Mouse (Mus musculus): ENCODE results near the gene Olfr190. TPM values are rescaled to one million over a fixed set of nuclear protein-coding genes. Genes with fewer than 3 reads are reported as not detected.
"Not testable (repeated sequence)": the region's sequence is repeated elsewhere in the genome, so short reads cannot be mapped to it uniquely, and the experiment has no call there.

Olfr190 gene
- not detected in 2 replicates for total RNA-seq (2017)

GRCm38 (mm10) chr16:59077905-59078304 lies at the start of gene Olfr190:
Gene Olfr190 (minus strand): TSS chr16:59078005.
- ATAC-seq (replicated peaks; ENCODE audit: low read depth, poor library complexity, severe bottlenecking) = no peak

GRCm38 (mm10) chr16:59120969-59121368 lies 43.2 kb upstream of the Olfr190 start, which contains the start of gene Olfr194:
Gene Olfr194 (minus strand): TSS chr16:59121069.
- ATAC-seq (replicated peaks; ENCODE audit: low read depth, poor library complexity, severe bottlenecking) = no peak

GRCm38 (mm10) chr16:59111781-59112180 lies 34.0 kb upstream of the Olfr190 start, which contains the start of gene Olfr193:
Gene Olfr193 (minus strand): TSS chr16:59111881.
- ATAC-seq (replicated peaks; ENCODE audit: low read depth, poor library complexity, severe bottlenecking) = no peak

GRCm38 (mm10) chr16:59108522-59108921 lies 30.7 kb upstream of the Olfr190 start:
- not testable (repeated sequence) for ATAC-seq (replicated peaks; ENCODE audit: low read depth, poor library complexity, severe bottlenecking)

- no peak for ATAC-seq (replicated peaks; ENCODE audit: low read depth, poor library complexity, severe bottlenecking)
These were observed 27.5 kb upstream of the Olfr190 start for GRCm38 (mm10) chr16:59105312-59105711.

GRCm38 (mm10) chr16:59089722-59090121 lies 11.9 kb upstream of the Olfr190 start, which contains the start of gene Olfr191:
Gene Olfr191 (minus strand): TSS chr16:59089822.
- ATAC-seq (replicated peaks; ENCODE audit: low read depth, poor library complexity, severe bottlenecking) = not testable (repeated sequence)

- not testable (repeated sequence) for ATAC-seq (replicated peaks; ENCODE audit: low read depth, poor library complexity, severe bottlenecking)
These were observed 3.3 kb upstream of the Olfr190 start for GRCm38 (mm10) chr16:59081113-59081512.

- no peak for ATAC-seq (replicated peaks; ENCODE audit: low read depth, poor library complexity, severe bottlenecking)
These were observed 4.3 kb downstream of the Olfr190 start for GRCm38 (mm10) chr16:59073520-59073919.

GRCm38 (mm10) chr16:59071755-59072154 lies 6.0 kb downstream of the Olfr190 start:
- no peak for ATAC-seq (replicated peaks; ENCODE audit: low read depth, poor library complexity, severe bottlenecking)

- ATAC-seq (replicated peaks; ENCODE audit: low read depth, poor library complexity, severe bottlenecking) = not testable (repeated sequence)
These were observed 15.4 kb downstream of the Olfr190 start for GRCm38 (mm10) chr16:59062411-59062810.

GRCm38 (mm10) chr16:59049286-59049685 lies 28.5 kb downstream of the Olfr190 start:
- ATAC-seq (replicated peaks; ENCODE audit: low read depth, poor library complexity, severe bottlenecking) = not testable (repeated sequence)

GRCm38 (mm10) chr16:59048860-59049259 lies 28.9 kb downstream of the Olfr190 start:
- ATAC-seq (replicated peaks; ENCODE audit: low read depth, poor library complexity, severe bottlenecking) = no peak

- no peak for ATAC-seq (replicated peaks; ENCODE audit: low read depth, poor library complexity, severe bottlenecking)
These were observed 30.2 kb downstream of the Olfr190 start for GRCm38 (mm10) chr16:59047579-59047978.

- no peak for ATAC-seq (replicated peaks; ENCODE audit: low read depth, poor library complexity, severe bottlenecking)
These were observed 32.0 kb downstream of the Olfr190 start for GRCm38 (mm10) chr16:59045835-59046234.

- ATAC-seq (replicated peaks; ENCODE audit: low read depth, poor library complexity, severe bottlenecking) = no peak
These were observed 38.1 kb downstream of the Olfr190 start, which contains the start of gene Olfr187 for GRCm38 (mm10) chr16:59039710-59040109. Gene Olfr187 (minus strand): TSS chr16:59039767.

GRCm38 (mm10) chr16:59030191-59030590 lies 47.6 kb downstream of the Olfr190 start, which contains the start of gene Olfr186:
Gene Olfr186 (minus strand): TSS chr16:59030291.
- ATAC-seq (replicated peaks; ENCODE audit: low read depth, poor library complexity, severe bottlenecking) = no peak

Other genes with a start within 250 kb of the Olfr190 start
- not detected in 2 replicates for gene Olfr177, start 203.2 kb downstream of the Olfr190 start, total RNA-seq (2017)
- gene Olfr178, start 185.9 kb downstream of the Olfr190 start, total RNA-seq (2017) = not detected in 2 replicates
- gene Olfr181, start 149.2 kb downstream of the Olfr190 start, total RNA-seq (2017) = not detected in 2 replicates
- gene Olfr180, start 148.6 kb downstream of the Olfr190 start, total RNA-seq (2017) = not detected in 2 replicates
- not detected in 2 replicates for gene Olfr183, start 82.6 kb downstream of the Olfr190 start, total RNA-seq (2017)
- gene Olfr186, start 47.7 kb downstream of the Olfr190 start, total RNA-seq (2017) = not detected in 2 replicates
- not detected in 2 replicates for gene Olfr187, start 38.2 kb downstream of the Olfr190 start, total RNA-seq (2017)
- gene Olfr191, start 11.8 kb upstream of the Olfr190 start, total RNA-seq (2017) = not detected in 2 replicates
- not detected in 2 replicates for gene Olfr193, start 33.9 kb upstream of the Olfr190 start, total RNA-seq (2017)
- not detected in 2 replicates for gene Olfr194, start 43.1 kb upstream of the Olfr190 start, total RNA-seq (2017)
- gene Olfr195, start 69.0 kb upstream of the Olfr190 start, total RNA-seq (2017) = not detected in 2 replicates
- not detected in 2 replicates for gene Olfr196, start 92.4 kb upstream of the Olfr190 start, total RNA-seq (2017)
- gene Olfr198, start 125.5 kb upstream of the Olfr190 start, total RNA-seq (2017) = not detected in 2 replicates
- gene Olfr199, start 141.8 kb upstream of the Olfr190 start, total RNA-seq (2017) = not detected in 2 replicates
- gene Olfr201, start 194.6 kb upstream of the Olfr190 start, total RNA-seq (2017) = not detected in 2 replicates
- gene Olfr202, start 208.8 kb upstream of the Olfr190 start, total RNA-seq (2017) = not detected in 2 replicates
- not detected in 2 replicates for gene Olfr203, start 220.9 kb upstream of the Olfr190 start, total RNA-seq (2017)
- not detected in 2 replicates for gene Olfr204, start 240.2 kb upstream of the Olfr190 start, total RNA-seq (2017)